Mouse (Mus musculus) testis, postnatal 10 days (tissue): ENCODE data around the gene Gm15013.
"Not testable (repeated sequence)": the region's sequence is repeated elsewhere in the genome, so short reads cannot be mapped to it uniquely, and the experiment has no call there.

Source experiments
- DNase-seq: peaks from one replicate; pipeline ENCODE4 v3.0.0; 2021; ENCODE audit warnings: low spot score

Gm15013 gene

DNA sequence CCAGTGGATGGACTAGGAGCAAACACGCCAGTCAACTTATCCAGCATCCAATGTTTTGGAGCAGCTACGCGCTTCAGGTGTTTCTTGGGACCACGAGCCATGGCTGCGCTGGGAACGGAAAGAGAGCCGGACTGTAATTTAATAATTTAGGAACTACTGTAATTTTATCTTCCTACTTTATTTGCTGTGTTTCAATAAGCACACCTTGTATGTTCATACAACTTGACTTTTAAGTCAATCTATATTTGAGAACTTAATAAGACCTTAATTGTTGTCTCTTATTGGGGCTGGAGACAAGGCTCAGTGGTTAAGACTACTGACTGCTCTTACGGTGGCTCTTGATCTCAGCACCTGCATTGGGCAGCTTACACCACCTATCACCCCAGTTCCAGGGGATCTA lies at the start of gene Gm15013:
Gm15013 (minus strand) TSS at position 101 of the 400 bp plus-strand sequence.
- DNase-seq = no peak

DNA sequence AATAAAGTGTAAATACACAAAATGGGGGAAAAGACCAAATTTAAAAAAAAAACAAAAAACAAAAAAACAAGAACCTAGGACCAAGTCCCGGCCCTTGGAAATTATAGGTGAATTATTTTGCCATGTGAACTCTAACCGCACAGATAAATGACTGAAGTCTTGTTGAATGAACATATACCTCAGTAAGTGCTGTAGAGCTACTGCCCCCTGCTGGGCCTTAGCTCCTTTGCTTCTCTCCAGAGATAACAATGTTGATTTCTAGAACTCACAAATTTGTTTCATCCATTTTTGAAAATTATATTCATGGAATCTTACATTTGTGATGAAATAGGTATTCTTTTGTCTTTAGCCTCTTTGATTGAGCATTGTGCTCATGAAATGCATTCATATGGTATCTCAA lies 48.3 kb upstream of the Gm15013 start:
- DNase-seq = peak; percentile 47

GRCm38 (mm10) chrX:139758634-139759033 lies 44.4 kb upstream of the Gm15013 start:
- DNase-seq = not testable (repeated sequence)

DNA sequence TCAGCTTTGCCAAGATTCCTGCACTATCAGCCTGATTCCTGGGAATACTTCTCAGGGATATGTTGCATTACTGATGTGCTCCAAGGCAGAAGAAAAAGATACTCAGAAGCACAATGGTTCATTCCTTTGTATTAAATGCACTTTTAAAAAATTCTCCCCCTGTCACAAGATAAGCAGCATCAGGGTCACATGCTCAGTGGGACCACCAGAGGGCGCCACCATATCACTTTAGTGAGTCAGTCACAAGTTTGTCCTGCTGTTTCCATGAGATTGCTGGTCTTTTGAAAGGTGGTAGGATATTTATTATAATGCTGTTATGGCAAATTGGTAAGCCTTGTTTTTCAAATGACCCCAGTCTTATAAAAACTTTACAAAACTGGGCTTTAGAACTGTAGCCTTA lies 37.6 kb upstream of the Gm15013 start:
- DNase-seq = peak; percentile 71

- no peak for DNase-seq
Measured at GRCm38 (mm10) chrX:139737066-139737465, 22.8 kb upstream of the Gm15013 start.

- no peak for DNase-seq
Measured at GRCm38 (mm10) chrX:139730541-139730940, 16.3 kb upstream of the Gm15013 start.

GRCm38 (mm10) chrX:139722350-139722749 lies 8.1 kb upstream of the Gm15013 start:
- DNase-seq = no peak

DNA sequence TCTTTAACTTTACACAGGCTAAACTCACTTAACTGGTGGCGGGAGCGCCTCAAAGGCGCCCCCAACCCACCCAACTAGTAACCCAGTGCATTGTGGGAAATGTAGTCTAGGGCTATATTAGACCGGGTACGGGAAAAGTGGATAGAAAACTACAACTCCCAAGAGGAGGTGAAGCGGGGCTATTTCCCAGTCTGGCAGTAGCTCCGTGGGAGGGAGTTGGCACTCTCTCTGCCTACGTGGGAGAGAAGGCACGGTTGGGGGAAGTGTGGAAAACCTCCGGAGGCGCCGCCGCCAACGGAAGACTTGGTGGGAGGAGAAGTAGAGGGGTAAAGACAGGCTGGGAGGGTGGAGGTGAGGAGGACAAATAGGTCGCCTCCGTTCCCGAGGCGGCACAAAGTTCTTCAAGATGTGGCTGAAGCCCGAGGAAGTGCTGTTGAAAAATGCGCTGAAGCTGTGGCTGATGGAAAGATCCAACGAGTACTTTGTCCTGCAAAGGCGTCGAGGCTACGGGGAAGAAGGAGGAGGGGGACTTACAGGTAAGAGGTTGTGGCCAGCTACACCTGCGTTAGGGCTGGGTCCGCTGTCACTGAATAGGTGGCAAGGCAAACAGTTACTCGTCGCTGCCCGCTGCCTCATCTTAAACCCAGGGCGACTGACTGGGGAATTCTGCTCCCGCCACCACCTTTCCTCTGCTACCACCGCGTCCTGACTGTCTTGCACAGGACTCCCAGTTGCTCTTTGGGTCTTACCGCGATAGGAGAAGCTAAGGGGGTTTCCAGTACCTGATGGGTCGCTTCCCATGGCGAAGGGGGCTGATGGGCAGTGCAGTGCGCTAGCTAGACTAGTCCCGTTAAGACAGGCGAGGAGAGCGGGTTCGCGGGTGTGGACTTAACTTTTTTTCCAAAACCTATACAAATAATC lies 29.2 kb downstream of the Gm15013 start, which contains the start of gene Tbc1d8b:
Tbc1d8b (plus strand) TSS at position 222 of the 921 bp plus-strand sequence.
- DNase-seq = peak; percentile 79

DNA sequence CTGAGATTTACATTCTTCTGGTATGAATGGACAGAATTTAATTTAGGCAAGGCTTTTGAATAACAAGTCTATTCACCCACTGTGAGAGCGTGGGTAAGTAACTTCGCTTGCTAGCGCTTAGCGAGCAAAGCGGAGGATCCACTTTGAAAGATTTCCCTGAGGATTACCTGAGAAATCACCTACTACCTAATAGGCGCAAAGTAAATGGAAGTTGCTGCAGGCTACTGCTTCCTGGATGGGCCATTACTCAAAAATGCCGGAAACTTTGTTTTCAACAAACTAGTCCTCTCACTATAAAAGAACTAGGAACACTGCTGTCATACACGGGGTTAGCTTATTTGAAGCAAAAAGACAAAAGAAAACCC lies 29.9 kb downstream of the Gm15013 start:
- DNase-seq = no peak

DNA sequence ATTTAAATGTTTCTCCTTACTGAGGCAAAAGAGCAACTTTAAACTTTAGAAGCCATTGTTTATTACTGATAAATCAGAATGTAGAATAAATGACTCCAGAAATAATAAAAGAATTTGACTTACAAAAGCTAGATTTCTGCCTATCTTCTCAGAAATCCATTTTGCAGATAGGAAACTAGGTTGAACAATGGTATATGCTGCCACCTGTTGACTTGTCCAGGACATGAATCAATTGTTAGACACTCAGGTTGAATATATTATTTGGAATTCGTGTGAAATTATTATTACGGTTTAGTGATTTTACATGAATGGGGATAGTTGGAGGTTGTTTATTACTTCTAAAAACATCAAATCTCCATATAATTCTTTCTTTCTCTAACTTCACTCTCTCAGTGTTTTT lies 48.5 kb downstream of the Gm15013 start:
- no peak for DNase-seq
